Mouse (Mus musculus) heart, adult 2 months (tissue): ENCODE data around the gene 1700006A11Rik.
"Not testable (repeated sequence)": the region's sequence is repeated elsewhere in the genome, so short reads cannot be mapped to it uniquely, and the experiment has no call there.

Experiments used
- CTCF ChIP-seq: fragments of 200-600 bp; IDR thresholded peaks from 2 replicates; pipeline ENCODE4 v1.8.1; 2022; ENCODE audit warnings: antibody characterized with exemption, mild to moderate bottlenecking, moderate library complexity
- EP300 ChIP-seq: fragments of 200-500 bp; IDR thresholded peaks from 2 replicates; pipeline ENCODE4 v1.6.1; 2011; ENCODE audit warnings: low read depth, low read length, control low read depth; ENCODE audit not compliant: insufficient read depth

- TF ChIP-seq CTCF, EP300: not testable (repeated sequence)
Observed at GRCm38 (mm10) chr3:124474291-124474690, 48.5 kb upstream of the 1700006A11Rik start.
